Mouse (Mus musculus) limb, embryonic 12.5 days (tissue): ENCODE data around the gene Pnisr. TPM values are rescaled to one million over a fixed set of nuclear protein-coding genes. Genes with fewer than 3 reads are reported as not detected.

Experiments
- ATAC-seq: fragments of 200-750 bp; cut with Nextera tagmentation; 2 replicates; pipeline ENCODE4 v1.8.0; 2017; ENCODE audit warnings: low read depth, moderate TSS enrichment; ENCODE audit not compliant: insufficient number of reproducible peaks, insufficient read depth, low FRiP score, low TSS enrichment
- H3K27ac ChIP-seq: fragments of 300-500 bp; sonication (generic); 2 replicates; pipeline ENCODE4 v1.5.1; 2016; ENCODE audit warnings: mild to moderate bottlenecking, moderate library complexity
- H3K27me3 ChIP-seq: fragments of 300-500 bp; sonication (generic); 2 replicates; pipeline ENCODE4 v1.6.1; 2016; ENCODE audit warnings: mild to moderate bottlenecking, moderate library complexity
- H3K36me3 ChIP-seq: fragments of 300-500 bp; sonication (generic); 2 replicates; pipeline ENCODE4 v1.6.1; 2016; ENCODE audit warnings: mild to moderate bottlenecking, moderate library complexity
- H3K4me1 ChIP-seq: fragments of 300-500 bp; sonication (generic); replicated peaks from 2 replicates; pipeline ENCODE4 v1.6.1; 2016
- H3K4me2 ChIP-seq: fragments of 300-500 bp; sonication (generic); 2 replicates; pipeline ENCODE4 v1.6.1; 2016; ENCODE audit warnings: mild to moderate bottlenecking, moderate library complexity
- H3K4me3 ChIP-seq: fragments of 300-500 bp; sonication (generic); replicated peaks from 2 replicates; pipeline ENCODE4 v1.5.1; 2016; ENCODE audit warnings: mild to moderate bottlenecking
- H3K9ac ChIP-seq: fragments of 300-500 bp; sonication (generic); replicated peaks from 2 replicates; pipeline ENCODE4 v1.6.1; 2016; ENCODE audit warnings: mild to moderate bottlenecking, moderate library complexity
- H3K9me3 ChIP-seq: fragments of 300-500 bp; sonication (generic); 2 replicates; pipeline ENCODE4 v1.6.1; 2016; ENCODE audit warnings: mild to moderate bottlenecking, moderate library complexity
- WGBS: fragments of 180-500 bp; shearing (Covaris S2); methylation state at CpG from one replicate; pipeline ENCODE4 v1.1.7; 2016; 5-methylcytosine and 5-hydroxymethylcytosine counted together
- polyA plus RNA-seq: library from polyadenylated mRNA; unstranded; fragments of >200 nt; fragmentation: Nextera tagmentation; extraction: Ambion mirVana; gene quantifications from 2 replicates; pipeline ENCODE4 v1.2.1, GENCODE M21; 2016

Gene Pnisr
- 216 and 217 TPM in 2 replicates for polyA plus RNA-seq

DNA sequence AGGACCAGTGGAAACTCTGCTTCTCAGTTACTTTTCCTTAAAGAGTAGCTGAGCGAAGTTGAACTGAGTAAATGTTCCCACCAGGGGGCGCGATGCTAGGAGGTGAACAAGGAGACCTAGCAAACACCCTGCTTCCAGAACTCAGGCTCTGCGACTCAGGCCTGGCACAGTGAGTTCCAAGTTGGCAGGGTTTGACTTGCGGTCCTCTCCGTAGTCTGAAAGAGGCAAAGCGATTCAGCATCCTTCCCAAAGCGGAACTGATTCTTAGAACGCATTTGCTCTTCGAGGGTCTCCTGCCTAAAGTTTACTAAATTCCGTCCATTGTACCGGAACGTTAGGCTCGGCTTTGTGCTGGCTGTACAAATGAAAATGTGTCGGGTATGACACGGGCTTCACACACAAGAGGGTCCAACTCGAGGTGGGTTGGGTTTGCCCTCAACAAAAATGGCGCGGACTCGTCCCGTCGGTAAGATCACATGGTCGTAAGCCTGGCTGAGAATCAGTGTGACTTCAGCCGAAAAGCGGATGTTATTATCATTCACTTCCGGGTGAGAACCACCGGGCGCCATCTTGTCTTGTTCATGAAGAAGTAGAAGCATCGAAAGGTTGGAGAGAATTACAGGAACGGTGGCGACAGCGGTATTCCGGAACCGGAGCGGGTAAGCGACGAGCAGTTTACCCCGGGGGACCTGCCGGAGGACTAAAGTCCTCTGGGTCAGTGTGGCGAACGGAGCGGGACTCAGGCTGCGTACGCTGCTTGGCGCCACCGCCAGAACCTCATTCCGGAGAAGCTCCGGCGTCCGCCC, at the start of gene Pnisr:
Pnisr (plus strand) TSS at position 103 of the 806 bp plus-strand sequence.
- Histone ChIP-seq H3K27ac (peak within 1 kb of the TSS; percentile 97), H3K36me3 (no peaks in the 10 kb centered on the region), H3K4me1 (peaks cover 14% of the 10 kb centered on the region), H3K9ac (peak within 1 kb of the TSS; percentile 92), H3K4me2 (peak within 1 kb of the TSS; percentile 55), H3K27me3 (no peaks in the 10 kb centered on the region), H3K9me3 (no peaks in the 10 kb centered on the region), H3K4me3 (peak within 1 kb of the TSS; percentile 83)
- peak; percentile 95 for ATAC-seq
- WGBS, result under 1% methylated on average over 50 of the region's 50 CpGs

DNA sequence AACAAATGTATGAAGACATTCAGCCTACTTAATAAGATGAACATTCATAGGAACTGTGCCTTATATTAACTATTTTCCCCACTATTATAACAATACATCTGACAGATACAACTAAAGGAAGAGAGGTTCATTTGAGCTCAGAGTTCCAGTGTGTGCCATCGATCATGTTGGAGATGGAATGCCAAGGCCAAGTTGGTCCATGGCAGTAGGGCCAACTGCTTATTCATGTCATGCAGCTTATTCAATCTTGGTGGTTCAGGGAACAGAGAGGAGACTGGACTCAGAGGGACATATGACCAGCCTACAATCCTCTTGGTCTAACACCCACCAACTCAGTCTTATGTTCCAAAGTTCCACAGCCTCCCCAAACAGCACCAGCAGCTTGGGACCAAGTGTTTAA, 46.4 kb upstream of the Pnisr start:
- Histone ChIP-seq H3K4me1 (no peaks in the 10 kb centered on the region), H3K27me3 (no peaks in the 10 kb centered on the region), H3K36me3 (peaks cover 79% of the 10 kb centered on the region), H3K9ac (no peak overlapping the region), H3K4me2 (no peak overlapping the region), H3K4me3 (no peak overlapping the region), H3K9me3 (no peaks in the 10 kb centered on the region), H3K27ac (no peak overlapping the region)
- no peak for ATAC-seq
- 95% methylated on average over 1 of the region's 1 CpGs for WGBS

DNA sequence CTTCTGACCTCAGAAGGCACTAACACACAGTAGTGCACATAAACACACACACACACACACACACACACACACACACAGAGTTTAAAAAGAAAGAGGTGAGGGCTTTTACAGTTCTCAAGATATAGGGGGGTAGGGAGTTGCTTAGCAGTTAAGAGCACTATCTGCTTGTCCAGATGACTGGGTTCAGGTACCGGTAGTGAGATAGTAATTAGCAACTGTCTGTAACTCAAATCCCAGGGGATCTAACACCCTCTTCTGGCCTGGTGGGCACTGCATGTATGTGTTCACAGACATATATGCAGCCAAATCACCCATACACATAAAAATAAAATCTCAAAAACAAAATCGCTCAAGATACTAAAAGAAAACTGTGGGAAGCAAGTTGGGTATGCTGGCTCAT, 45.8 kb upstream of the Pnisr start:
- 91% methylated on average over 2 of the region's 2 CpGs for WGBS
- no peaks in the 10 kb centered on the region for H3K9me3 ChIP-seq
- H3K4me3 ChIP-seq, result no peak overlapping the region
- H3K4me1 ChIP-seq, result no peaks in the 10 kb centered on the region
- no peak overlapping the region for H3K27ac ChIP-seq
- no peak overlapping the region for H3K9ac ChIP-seq
- no peak for ATAC-seq
- H3K36me3 ChIP-seq, result peaks cover 79% of the 10 kb centered on the region
- H3K27me3 ChIP-seq, result no peaks in the 10 kb centered on the region
- no peak overlapping the region for H3K4me2 ChIP-seq

DNA sequence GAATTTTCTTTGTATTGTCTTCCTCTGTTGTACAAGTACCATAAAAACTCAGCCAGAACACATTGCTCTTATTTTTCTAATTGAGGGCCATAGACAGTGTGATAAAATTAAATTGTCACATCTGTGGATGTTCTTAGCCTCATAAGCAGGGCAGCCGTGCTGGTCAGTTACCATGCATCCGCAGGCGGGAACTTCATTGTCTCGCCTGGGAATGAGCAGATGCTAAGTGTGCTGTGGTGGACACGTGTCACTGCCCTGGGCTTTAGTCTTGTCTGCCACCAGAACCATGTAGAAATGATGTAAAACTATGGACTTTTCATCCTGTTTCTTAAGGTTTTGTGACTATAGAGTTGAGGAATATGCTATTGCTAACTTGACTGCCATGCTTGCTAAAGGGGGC, 40.2 kb upstream of the Pnisr start:
- WGBS, result 80% methylated on average over 5 of the region's 5 CpGs
- Histone ChIP-seq H3K4me3 (no peak overlapping the region), H3K9ac (no peak overlapping the region), H3K4me1 (no peaks in the 10 kb centered on the region), H3K36me3 (peaks cover 59% of the 10 kb centered on the region), H3K27ac (no peak overlapping the region), H3K9me3 (no peaks in the 10 kb centered on the region), H3K4me2 (no peak overlapping the region), H3K27me3 (no peaks in the 10 kb centered on the region)
- no peak for ATAC-seq

DNA sequence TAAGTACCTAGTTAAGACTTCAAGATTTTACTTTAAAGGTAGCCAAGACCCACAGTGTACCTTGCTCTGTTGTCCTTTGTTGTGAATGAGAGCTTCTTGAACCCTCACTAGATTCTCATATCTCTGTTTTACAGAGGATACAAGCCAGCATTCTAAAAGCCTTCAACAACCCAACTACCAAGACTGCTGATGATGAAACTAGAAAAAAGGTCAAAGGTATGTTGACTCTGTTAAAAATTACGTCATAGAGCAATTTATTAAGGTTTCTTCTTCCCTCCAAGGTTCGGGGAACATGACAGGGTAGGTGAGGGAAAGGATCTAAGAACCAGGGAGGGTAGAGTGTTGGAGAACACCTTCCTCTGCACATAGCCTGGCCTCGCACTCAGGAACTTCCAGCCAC, 36.8 kb upstream of the Pnisr start:
- H3K4me2 ChIP-seq, result no peak overlapping the region
- H3K4me1 ChIP-seq, result no peaks in the 10 kb centered on the region
- no peak overlapping the region for H3K4me3 ChIP-seq
- no peaks in the 10 kb centered on the region for H3K27me3 ChIP-seq
- H3K9me3 ChIP-seq, result no peaks in the 10 kb centered on the region
- no peak overlapping the region for H3K27ac ChIP-seq
- WGBS, result 88% methylated on average over 3 of the region's 3 CpGs
- peaks cover 43% of the 10 kb centered on the region for H3K36me3 ChIP-seq
- ATAC-seq, result no peak
- H3K9ac ChIP-seq, result no peak overlapping the region

DNA sequence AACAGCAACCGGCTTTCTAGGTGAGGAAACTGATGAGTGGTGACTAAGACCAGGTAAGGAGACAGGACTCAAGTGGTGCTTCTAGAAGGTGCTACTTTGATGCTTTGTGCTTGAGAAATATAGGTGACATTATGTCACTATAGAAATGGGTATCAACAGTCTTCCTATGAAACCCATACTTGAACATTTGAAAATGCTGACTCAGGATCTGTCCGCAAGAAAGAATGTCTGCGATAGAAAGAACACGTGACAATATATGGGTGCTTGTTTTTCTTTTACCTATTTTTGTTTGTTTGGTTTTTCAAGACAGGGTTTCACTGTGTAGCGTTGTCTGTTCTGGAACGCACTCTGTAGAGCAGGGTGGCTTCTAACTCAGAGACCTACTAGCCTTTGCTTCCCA, 34.7 kb upstream of the Pnisr start:
- H3K4me2 ChIP-seq, result no peak overlapping the region
- H3K9ac ChIP-seq, result no peak overlapping the region
- H3K9me3 ChIP-seq, result no peaks in the 10 kb centered on the region
- no peak for ATAC-seq
- H3K4me3 ChIP-seq, result no peak overlapping the region
- peaks cover 47% of the 10 kb centered on the region for H3K36me3 ChIP-seq
- WGBS, result 94% methylated on average over 6 of the region's 6 CpGs
- no peaks in the 10 kb centered on the region for H3K4me1 ChIP-seq
- no peaks in the 10 kb centered on the region for H3K27me3 ChIP-seq
- no peak overlapping the region for H3K27ac ChIP-seq

DNA sequence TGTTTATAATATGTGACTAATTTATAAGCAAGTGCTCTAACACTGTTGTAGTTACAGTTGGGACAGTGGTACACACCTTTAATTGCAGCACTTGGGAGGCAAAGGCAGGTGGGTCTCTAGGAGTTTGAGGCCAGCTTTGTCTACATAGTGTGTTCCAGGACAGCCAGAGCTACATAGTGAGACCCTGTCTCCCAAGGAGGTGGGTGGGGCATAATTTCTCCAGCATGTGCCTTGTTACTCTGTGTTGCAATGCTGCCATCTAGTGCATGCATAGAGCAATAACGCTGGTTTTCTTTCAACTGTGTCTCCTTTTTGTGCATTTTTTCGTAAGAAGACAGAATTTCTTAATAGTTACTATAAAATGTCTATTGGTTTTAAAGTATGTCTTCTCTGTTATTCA, 33.4 kb upstream of the Pnisr start:
- no peak overlapping the region for H3K4me2 ChIP-seq
- H3K4me3 ChIP-seq, result no peak overlapping the region
- no peaks in the 10 kb centered on the region for H3K27me3 ChIP-seq
- 47% methylated on average over 2 of the region's 2 CpGs for WGBS
- H3K9me3 ChIP-seq, result no peaks in the 10 kb centered on the region
- peaks cover 53% of the 10 kb centered on the region for H3K36me3 ChIP-seq
- H3K4me1 ChIP-seq, result no peaks in the 10 kb centered on the region
- no peak overlapping the region for H3K9ac ChIP-seq
- no peak overlapping the region for H3K27ac ChIP-seq
- ATAC-seq, result peak; percentile 73

DNA sequence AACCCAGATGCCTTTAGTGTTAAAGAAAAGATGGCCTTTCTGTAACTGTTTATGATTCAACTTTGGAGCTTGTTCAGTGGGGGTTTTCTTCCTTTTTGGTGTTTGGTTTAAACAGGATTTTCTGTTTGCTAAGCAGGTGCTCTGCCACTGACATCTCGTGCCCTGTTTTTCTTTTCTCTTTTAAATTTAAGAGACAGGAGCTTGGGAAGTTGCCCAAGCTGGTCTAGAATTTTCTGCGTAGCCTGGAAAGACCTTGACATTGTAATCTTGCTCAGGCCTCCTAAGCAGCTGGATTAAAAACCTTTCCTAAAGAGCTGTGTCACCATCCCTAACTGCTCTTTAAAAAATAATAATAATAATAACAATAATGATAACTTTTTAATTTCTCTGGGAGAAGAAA, 20.8 kb upstream of the Pnisr start:
- H3K27ac ChIP-seq, result no peak overlapping the region
- peaks cover 44% of the 10 kb centered on the region for H3K36me3 ChIP-seq
- ATAC-seq, result no peak
- H3K9me3 ChIP-seq, result no peaks in the 10 kb centered on the region
- WGBS, result 88% methylated on average over 2 of the region's 2 CpGs
- no peaks in the 10 kb centered on the region for H3K27me3 ChIP-seq
- no peaks in the 10 kb centered on the region for H3K4me1 ChIP-seq
- no peak overlapping the region for H3K4me3 ChIP-seq
- H3K4me2 ChIP-seq, result no peak overlapping the region
- H3K9ac ChIP-seq, result no peak overlapping the region

DNA sequence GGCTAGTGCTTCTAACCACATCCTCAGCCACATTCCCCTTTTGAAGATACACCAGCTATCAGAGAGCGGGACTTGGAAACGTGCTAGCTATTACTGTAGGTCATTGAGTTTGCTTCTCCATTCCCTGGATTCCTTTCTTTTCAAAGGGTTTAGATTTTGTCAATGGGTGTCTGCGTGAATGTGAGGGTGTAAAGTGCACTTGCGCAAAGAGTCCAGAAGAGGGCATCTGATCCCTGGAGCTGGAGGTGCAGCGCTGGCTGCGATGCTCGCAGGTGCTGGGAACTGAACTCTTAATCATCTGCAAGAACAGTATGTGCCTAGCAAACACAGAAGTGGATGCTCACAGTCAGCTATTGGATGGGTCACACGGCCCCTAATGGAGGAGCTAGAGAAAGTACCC, 14.5 kb upstream of the Pnisr start:
- WGBS, result 95% methylated on average over 8 of the region's 8 CpGs

DNA sequence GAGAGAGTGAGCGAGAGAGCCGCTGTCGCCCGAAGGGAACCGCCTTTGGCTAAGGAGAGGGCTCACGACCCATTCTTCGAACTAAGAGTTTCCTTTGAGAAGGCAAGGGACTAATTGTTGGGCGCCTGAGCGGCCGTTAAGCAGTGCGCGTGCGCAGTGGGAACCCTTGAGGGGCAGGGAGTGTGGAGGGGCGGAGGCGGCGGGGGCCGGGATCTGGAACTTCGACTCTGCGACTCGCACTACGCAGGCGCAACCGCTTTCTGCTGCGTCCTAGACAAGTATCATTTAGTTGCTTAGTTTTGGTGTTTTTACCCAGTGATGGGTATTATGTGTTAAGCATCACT, 876 bp downstream of the Pnisr start:
- peak; percentile 83 for ATAC-seq
- H3K27me3 ChIP-seq, result no peaks in the 10 kb centered on the region
- peak overlapping the region; percentile 92 for H3K9ac ChIP-seq
- H3K4me2 ChIP-seq, result peak overlapping the region; percentile 55
- H3K9me3 ChIP-seq, result no peaks in the 10 kb centered on the region
- no peaks in the 10 kb centered on the region for H3K36me3 ChIP-seq
- peaks cover 14% of the 10 kb centered on the region for H3K4me1 ChIP-seq
- H3K4me3 ChIP-seq, result peak overlapping the region; percentile 83
- WGBS, result under 1% methylated on average over 24 of the region's 24 CpGs
- H3K27ac ChIP-seq, result peak overlapping the region; percentile 97

More for the DNA sequence above, 14.5 kb upstream of the Pnisr start:
- Histone ChIP-seq H3K27ac (no peak overlapping the region), H3K4me3 (no peak overlapping the region), H3K27me3 (no peaks in the 10 kb centered on the region), H3K36me3 (peaks cover 40% of the 10 kb centered on the region), H3K4me1 (no peaks in the 10 kb centered on the region), H3K9me3 (no peaks in the 10 kb centered on the region), H3K4me2 (no peak overlapping the region), H3K9ac (no peak overlapping the region)
- no peak for ATAC-seq

DNA sequence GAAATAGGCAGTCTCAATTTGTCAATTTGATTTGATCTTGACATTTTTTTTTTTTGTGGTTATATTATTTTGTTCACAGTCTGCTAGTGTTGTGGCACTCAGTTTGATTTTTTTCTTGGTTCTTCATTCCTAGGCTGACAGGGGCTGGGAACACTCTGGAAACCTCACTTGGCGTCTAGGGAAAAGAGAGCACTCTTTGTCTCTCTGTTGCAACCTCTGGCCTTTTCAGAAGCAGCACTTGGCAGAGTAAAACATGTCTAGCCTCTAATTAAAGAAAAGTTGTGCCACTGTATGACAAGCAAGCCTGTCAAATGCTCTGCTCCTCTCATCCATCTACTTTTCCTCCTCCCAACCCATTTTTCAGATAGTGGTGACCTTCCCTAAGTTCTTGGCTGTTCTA, 10.1 kb downstream of the Pnisr start:
- Histone ChIP-seq H3K4me1 (no peaks in the 10 kb centered on the region), H3K36me3 (peaks cover 70% of the 10 kb centered on the region), H3K27ac (no peak overlapping the region), H3K4me3 (no peak overlapping the region), H3K9me3 (no peaks in the 10 kb centered on the region), H3K9ac (no peak overlapping the region), H3K4me2 (no peak overlapping the region), H3K27me3 (no peaks in the 10 kb centered on the region)
- ATAC-seq, result no peak
- 81% methylated on average over 1 of the region's 1 CpGs for WGBS

DNA sequence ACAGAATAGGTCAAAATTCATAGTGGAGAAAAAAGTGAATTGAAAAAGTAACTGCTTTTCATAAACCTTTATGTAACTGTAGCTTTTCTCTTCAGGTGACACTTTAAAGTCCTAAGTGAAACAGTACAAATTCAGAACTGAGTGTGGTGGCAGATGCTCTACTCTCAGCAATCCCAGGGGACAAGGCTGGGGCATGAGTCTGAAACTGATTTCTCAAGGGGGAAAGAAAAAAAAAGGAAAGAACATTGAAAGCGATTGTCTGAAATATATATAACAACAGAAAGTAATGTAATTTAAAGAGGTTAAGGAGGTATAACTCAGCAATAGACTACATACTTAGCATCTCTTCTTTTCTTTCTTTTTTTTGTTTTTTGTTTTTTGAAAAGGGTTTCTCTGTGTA, 17.8 kb downstream of the Pnisr start:
- Histone ChIP-seq H3K36me3 (peaks cover 86% of the 10 kb centered on the region), H3K9me3 (no peaks in the 10 kb centered on the region), H3K4me3 (no peak overlapping the region), H3K9ac (no peak overlapping the region), H3K27ac (no peak overlapping the region), H3K4me1 (no peaks in the 10 kb centered on the region), H3K4me2 (no peak overlapping the region), H3K27me3 (no peaks in the 10 kb centered on the region)
- 92% methylated on average over 1 of the region's 1 CpGs for WGBS
- no peak for ATAC-seq
